Mouse (Mus musculus) brain, embryonic 14.5 days (tissue): ENCODE data around the gene Theg. TPM values are rescaled to one million over a fixed set of nuclear protein-coding genes. Genes with fewer than 3 reads are reported as not detected.

Experiments
- DNase-seq: peaks from one replicate; pipeline ENCODE4 v3.0.0-alpha.2; 2011; ENCODE audit warnings: low read depth
- CTCF ChIP-seq: fragments of 200-500 bp; IDR thresholded peaks from 2 replicates; pipeline ENCODE4 v1.5.1; 2012; ENCODE audit warnings: inconsistent platforms, mild to moderate bottlenecking, moderate library complexity, borderline replicate concordance; ENCODE audit not compliant: insufficient read depth, insufficient read length; ENCODE audit errors: extremely low read depth
- POLR2A ChIP-seq: fragments of 200-500 bp; IDR thresholded peaks from 2 replicates; pipeline ENCODE4 v1.6.1; 2012; ENCODE audit warnings: mild to moderate bottlenecking, inconsistent platforms, borderline replicate concordance; ENCODE audit not compliant: poor library complexity, insufficient read depth, insufficient read length, severe bottlenecking; ENCODE audit errors: extremely low read depth
- polyA plus RNA-seq: library from polyadenylated mRNA; depleted of rRNA; stranded (reverse); fragments of >200 nt; gene quantifications from 2 replicates; pipeline ENCODE4 v1.2.3, GENCODE M21; 2012; rRNA removed

Theg gene
- polyA plus RNA-seq, result not detected in 2 replicates

- DNase-seq, result no peak
- TF ChIP-seq POLR2A (no peak), CTCF (no peak)
Observed at GRCm38 (mm10) chr10:79587061-79587751, at the start of gene Theg. TSS of gene Theg (minus strand) at chr10:79587331.

GRCm38 (mm10) chr10:79636287-79636686, 49.2 kb upstream of the Theg start:
- TF ChIP-seq CTCF (no peak), POLR2A (no peak)
- DNase-seq, result no peak

- no peak for TF ChIP-seq CTCF
- no peak for TF ChIP-seq POLR2A
- no peak for DNase-seq
Observed at GRCm38 (mm10) chr10:79633006-79633777, 46.1 kb upstream of the Theg start.

DNA sequence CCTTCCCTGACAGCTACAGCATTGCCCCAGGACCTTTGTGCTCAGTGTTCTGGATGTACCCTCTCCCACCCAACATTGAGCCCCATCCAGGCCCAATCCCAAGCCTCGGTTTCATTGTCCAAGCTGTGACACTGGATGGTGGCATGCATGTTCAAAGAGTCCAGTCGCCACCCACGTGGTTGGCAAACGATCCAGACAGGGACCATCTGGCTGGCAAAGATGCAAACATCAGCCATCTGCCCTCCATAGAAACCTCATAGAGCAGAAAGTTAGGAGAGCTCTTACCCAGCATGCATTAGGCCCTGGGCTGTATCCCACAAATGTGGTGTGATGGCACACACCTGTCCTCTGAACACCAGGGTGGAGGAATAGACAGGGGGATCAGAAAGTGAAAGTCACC, 44.3 kb upstream of the Theg start:
- TF ChIP-seq POLR2A (no peak), CTCF (no peak)
- peak; percentile 76 for DNase-seq

- no peak for TF ChIP-seq CTCF
- TF ChIP-seq POLR2A, result no peak
- peak; percentile 81 for DNase-seq
Observed at GRCm38 (mm10) chr10:79628377-79628776, 41.2 kb upstream of the Theg start.

DNA sequence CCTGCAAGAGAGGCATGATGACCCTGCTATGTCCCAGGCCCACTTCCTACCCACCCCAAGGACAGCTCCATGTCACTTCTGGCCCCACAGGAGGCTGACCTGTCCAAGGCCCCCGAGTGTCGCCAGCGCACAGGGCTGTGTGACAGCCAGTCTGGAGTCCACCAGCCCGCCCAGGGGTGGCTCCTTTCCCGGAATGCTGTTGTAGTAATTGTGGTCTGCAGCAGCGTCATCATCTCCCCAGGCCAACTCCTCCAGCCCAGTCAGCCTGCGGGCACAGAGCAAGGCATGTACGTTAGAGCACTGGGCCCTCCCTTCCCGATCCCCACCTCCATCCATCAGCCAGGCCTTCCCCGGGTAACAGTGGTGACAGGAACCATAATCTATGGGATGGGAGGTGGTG, 39.0 kb upstream of the Theg start:
- no peak for DNase-seq
- TF ChIP-seq POLR2A (no peak), CTCF (no peak)

DNA sequence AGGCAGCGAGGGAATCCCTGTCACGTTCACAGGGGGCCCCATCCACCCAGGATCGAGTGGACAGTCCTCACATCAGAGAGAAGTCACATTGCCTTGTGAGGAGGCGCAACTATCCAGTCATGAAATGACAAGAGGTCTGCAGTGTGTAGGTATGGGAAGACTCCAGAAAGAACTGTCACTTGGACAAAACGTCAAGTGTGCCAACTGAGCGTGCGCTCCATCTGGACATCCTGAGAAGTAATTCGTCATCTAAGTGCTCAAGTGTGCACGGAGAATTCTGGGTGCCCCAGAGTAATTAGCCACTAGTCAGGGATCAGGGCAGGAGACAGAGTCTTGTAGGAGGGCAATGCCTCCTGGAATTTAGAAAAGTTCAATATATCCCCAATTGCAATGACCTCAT, 38.3 kb upstream of the Theg start:
- no peak for DNase-seq
- TF ChIP-seq POLR2A (no peak), CTCF (no peak)

DNA sequence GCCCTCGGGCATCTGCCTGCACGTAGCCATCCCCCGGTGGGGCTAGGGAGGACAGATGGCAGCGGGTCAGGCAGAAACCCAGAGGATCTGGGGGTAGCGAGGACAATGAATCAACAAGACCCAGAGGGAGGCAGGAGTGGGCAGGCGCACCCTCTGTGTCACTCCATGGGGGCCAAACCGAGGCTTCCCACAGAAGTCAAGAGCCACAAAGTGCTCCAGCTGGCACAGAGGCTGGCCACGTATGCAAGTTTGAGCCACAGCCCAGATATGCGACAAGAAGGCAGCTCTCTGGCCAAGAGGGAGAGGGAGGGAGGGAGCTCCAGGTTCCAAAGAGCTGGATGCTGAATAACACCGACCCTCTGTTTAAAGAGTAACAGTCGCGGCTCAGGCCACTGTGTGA, 36.8 kb upstream of the Theg start:
- TF ChIP-seq POLR2A, result no peak
- no peak for TF ChIP-seq CTCF
- peak; percentile 4 for DNase-seq

DNA sequence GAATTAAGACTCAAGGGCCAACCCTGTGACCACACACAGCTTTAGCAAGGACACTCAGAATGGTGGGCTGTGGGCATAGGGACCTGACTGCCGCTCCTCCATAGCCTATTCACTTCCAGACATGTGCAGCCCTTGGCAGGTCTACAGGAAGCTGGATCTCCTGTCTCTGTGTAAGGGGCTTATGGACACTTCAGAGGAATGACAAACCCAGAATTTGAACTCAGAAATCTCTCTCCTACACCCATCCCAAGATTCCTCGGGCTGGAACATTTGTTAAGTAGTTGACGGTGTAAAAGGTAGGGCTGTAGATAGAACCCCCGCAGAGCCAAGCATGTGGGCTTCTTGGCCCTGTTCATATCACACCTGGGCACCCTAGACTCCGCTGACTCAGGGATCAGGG, 29.2 kb upstream of the Theg start:
- TF ChIP-seq POLR2A (no peak), CTCF (no peak)
- no peak for DNase-seq

DNA sequence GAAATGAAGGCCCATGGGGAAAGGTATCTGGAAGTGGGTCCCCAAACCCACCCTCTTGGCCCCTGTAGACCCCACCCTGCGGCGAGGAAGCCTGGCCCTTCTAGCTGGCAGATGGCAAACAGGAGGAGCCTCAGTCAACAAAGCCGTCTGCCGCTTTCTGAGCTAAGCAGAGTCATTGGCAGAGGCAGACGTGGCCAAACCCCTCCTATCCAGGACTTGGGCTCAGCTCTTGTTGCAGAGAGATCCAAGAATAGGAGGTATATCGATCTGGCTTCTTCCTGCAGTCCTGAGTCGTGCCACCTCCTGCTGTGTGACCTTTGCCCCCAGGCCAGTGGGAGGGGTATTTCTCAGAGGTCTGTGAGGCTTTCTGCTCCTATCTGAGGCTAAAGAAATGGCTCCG, 28.7 kb upstream of the Theg start:
- TF ChIP-seq CTCF, result no peak
- TF ChIP-seq POLR2A, result no peak
- peak; percentile 82 for DNase-seq

- TF ChIP-seq POLR2A, result no peak
- TF ChIP-seq CTCF, result no peak
- no peak for DNase-seq
Observed at GRCm38 (mm10) chr10:79614305-79614643, 27.1 kb upstream of the Theg start.
